16 mouse cellular contexts compared by ENCODE assay signal in genomic region chr12:105883799-105884514, GRCm38 (mm10).
A peak's percentile ranks its signal among the peaks of the same experiment; 100 is the strongest.
DNase-seq lines count a peak whose midpoint lies in the region; ATAC-seq and TF ChIP-seq lines count a peak whose summit lies in the region.
"Had no signal": no experiment of that assay in that cellular context is flagged by ENCODE, and none has a peak within 500 bp of the region (broad histone marks: within the 10 kb centered on the region; RNA-seq: fewer than 3 reads in every experiment).

No protein-coding gene starts in this region.

- 75% methylated on average over 12 of the region's 12 CpGs for WGBS in forebrain, embryonic 14.5 days

- intact Hi-C loops in heart, postnatal 25 days (cut with DNase I), result no loop called here

- H3K4me3 ChIP-seq in E14TG2a.4 (replicated peaks; ENCODE audit: low read length), result 0 out of 2 replicates have a peak overlapping the region, but pooled peaks have one; percentile 27
- no peak overlapping the region for H3K4me3 ChIP-seq in forebrain, embryonic 14.5 days (ENCODE audit: low read depth, low read length)
- H3K4me3 ChIP-seq: liver, embryonic 13.5 days had no signal

- no peak overlapping the region for H3K9ac ChIP-seq in forebrain, embryonic 14.5 days (ENCODE audit: low read length)
- H3K9ac ChIP-seq: liver, embryonic 13.5 days had no signal

- peak overlapping the region; percentile 78 for H3K27ac ChIP-seq in forebrain, embryonic 14.5 days (ENCODE audit: low read depth, low read length)
- H3K27ac ChIP-seq: hindbrain, postnatal 0 days; liver, embryonic 13.5 days had no signal

- H3K9me3 ChIP-seq in E14TG2a.4 (ENCODE audit: low read length), result no peaks in the 10 kb centered on the region
- 0 out of 2 replicates have a peak, but pooled peaks cover 6% of the 10 kb centered on the region for H3K9me3 ChIP-seq in forebrain, embryonic 14.5 days (replicated peaks; ENCODE audit: control insufficient read depth, low read length)
- H3K9me3 ChIP-seq: liver, embryonic 13.5 days had no signal

- TF ChIP-seq CTCF in E14TG2a.4 (conservative IDR thresholded peaks at IDR 0.05; ENCODE audit: low read length), result no peak

- ATAC-seq in forebrain, embryonic 14.5 days, result no peak
- ATAC-seq: hindbrain, postnatal 0 days had no signal

- no peak overlapping the region for H3K4me2 ChIP-seq in forebrain, embryonic 14.5 days (ENCODE audit: low read length)
- H3K4me2 ChIP-seq: liver, embryonic 13.5 days had no signal

- no peaks in the 10 kb centered on the region for H3K36me3 ChIP-seq in E14TG2a.4 (ENCODE audit: insufficient read depth, low read length)
- H3K36me3 ChIP-seq in forebrain, embryonic 14.5 days (ENCODE audit: control insufficient read depth, insufficient read depth, low read length), result no peaks in the 10 kb centered on the region
- H3K36me3 ChIP-seq: liver, embryonic 13.5 days had no signal

- H3K4me1 ChIP-seq in E14TG2a.4 (replicated peaks; ENCODE audit: low read depth, low read length), result peaks cover 16% of the 10 kb centered on the region
- peaks cover 14% of the 10 kb centered on the region for H3K4me1 ChIP-seq in forebrain, embryonic 14.5 days (ENCODE audit: control insufficient read depth, insufficient read depth, low read length)
- H3K4me1 ChIP-seq: liver, embryonic 13.5 days had no signal

- DNase-seq in kidney, adult 18-20 months, result peak; percentile 24
- DNase-seq in kidney, postnatal 25 days, result no peak
- DNase-seq in forebrain, embryonic 14.5 days (ENCODE audit: low spot score), result no peak
- DNase-seq in kidney, postnatal 36 days, result peak; percentile 14 to 21
- no peak for DNase-seq in heart, postnatal 25 days (ENCODE audit: low spot score)
- no peak for DNase-seq in layer of hippocampus, postnatal 10 days (ENCODE audit: low spot score in 2 of 2)
- DNase-seq: cerebellum, postnatal 36 days; gastrocnemius, postnatal 10 days; heart, postnatal 10 days; layer of hippocampus, postnatal 36 days; liver, embryonic 13.5 days; right cerebral cortex, adult 18-20 months; spleen, adult 18-20 months; thymus, postnatal 36 days had no signal

- peaks cover 22% of the 10 kb centered on the region for H3K27me3 ChIP-seq in E14TG2a.4 (ENCODE audit: insufficient read depth, low read length)
- no peaks in the 10 kb centered on the region for H3K27me3 ChIP-seq in forebrain, embryonic 14.5 days (replicated peaks; ENCODE audit: control insufficient read depth, insufficient read depth, low read length)
- H3K27me3 ChIP-seq: liver, embryonic 13.5 days had no signal

Comparison
In these comparisons a context has a peak if more than half of its experiments do, and no peak if none do; other contexts are left out.
1. DNase-seq: peak in kidney, adult 18-20 months (single experiment) and kidney, postnatal 36 days (2 of 2); none in kidney, postnatal 25 days (0 of 2), forebrain, embryonic 14.5 days (single experiment), heart, postnatal 25 days (single experiment) and layer of hippocampus, postnatal 10 days (0 of 2).